Mouse (Mus musculus): ENCODE data around the gene Mettl7a1.

DNA sequence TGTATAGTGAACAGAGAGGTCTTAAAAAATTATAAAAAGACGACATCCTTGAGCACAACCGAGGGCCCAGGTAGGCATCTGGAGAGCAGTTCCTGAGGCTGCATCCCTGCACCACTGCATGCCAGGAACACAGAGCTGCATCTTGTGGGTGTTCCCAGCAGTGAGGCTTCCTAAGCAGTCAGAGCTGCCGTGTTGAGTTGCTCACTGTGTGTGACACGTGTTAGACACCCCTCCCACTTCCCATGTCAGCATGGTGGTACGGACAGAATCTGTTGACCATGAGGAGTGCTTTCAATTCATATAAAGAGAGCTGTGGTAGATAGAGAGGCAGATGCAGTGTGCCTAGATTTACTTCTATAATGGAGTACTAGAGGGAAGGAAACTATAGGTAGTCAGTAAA, 46.6 kb upstream of the Mettl7a1 start:
- TF ChIP-seq GATA1 (IDR thresholded peaks at IDR 0.05; ENCODE audit: borderline replicate concordance, low read length), result no peak
- no peak for TF ChIP-seq FLI1 (IDR thresholded peaks at IDR 0.05; ENCODE audit: low read length)
